Mouse (Mus musculus) spleen, postnatal 10 days (tissue): Measurements from ENCODE around the gene Hist2h2ac.
"Not testable (repeated sequence)": the region's sequence is repeated elsewhere in the genome, so short reads cannot be mapped to it uniquely, and the experiment has no call there.

ENCODE experiments used
- DNase-seq, 2 experiments: peaks; one replicate each; pipeline ENCODE4 v3.0.0; 2021 to 2022; ENCODE audit warnings: low spot score in 2 of 2

Gene Hist2h2ac

DNA sequence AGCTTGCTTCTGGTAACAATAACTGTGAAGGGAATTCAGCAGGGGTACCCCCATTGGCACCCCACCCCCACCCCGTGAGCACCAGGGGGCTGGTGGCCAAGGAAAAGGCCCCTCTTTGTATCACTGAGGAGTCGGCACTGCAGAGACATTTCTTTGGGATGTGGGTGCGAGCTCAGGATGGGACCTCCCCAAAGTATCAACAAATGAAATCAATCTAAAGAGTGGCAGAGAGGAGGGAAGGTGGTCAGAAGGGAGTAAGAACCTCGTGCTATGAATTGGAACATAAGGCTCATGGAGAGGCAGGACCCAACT lies 28.3 kb upstream of the Hist2h2ac start:
- DNase-seq, result no peak

DNA sequence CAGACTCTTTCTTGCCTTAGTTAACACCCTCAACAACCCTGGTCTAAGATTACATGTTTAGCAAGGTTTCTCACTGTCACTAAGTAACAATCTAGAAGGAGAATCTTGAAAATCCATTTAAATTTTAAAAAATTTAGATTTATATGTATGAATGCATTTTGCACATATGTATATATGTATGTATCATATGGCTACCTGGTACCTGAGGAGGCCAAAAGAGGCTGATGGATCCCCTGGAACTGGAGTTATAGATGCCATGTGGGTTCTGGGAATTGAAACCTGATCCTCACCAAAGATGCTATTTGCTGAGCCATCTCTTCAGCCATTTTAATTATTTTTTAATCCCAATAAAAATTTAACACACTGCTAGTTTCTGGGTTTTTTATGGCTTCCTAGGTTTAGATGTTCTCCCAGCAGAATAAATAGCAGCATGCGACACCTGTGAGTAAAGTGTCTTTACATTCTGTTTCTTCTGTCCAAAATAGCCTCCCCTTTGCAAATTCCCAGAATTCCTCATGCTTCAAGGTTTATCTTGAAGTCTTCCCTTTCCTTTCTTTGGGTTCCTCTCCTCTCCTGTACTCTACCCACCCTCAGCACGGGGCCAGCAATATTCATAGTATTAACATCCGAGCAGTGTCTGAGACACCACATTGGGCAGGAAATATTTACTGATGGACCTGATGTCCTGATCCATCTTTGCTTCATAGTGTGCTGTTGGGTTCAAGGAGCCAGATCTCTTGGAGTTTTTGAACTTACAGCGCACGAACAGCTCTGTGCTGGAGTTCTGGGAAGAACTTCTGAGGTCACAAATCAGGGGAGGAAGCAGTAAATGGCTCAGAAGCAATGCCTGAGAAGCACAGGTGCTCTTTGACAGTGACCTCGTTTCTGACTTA lies 27.7 kb upstream of the Hist2h2ac start:
- peak in 1 of 2 experiments; percentile 45 for DNase-seq

DNA sequence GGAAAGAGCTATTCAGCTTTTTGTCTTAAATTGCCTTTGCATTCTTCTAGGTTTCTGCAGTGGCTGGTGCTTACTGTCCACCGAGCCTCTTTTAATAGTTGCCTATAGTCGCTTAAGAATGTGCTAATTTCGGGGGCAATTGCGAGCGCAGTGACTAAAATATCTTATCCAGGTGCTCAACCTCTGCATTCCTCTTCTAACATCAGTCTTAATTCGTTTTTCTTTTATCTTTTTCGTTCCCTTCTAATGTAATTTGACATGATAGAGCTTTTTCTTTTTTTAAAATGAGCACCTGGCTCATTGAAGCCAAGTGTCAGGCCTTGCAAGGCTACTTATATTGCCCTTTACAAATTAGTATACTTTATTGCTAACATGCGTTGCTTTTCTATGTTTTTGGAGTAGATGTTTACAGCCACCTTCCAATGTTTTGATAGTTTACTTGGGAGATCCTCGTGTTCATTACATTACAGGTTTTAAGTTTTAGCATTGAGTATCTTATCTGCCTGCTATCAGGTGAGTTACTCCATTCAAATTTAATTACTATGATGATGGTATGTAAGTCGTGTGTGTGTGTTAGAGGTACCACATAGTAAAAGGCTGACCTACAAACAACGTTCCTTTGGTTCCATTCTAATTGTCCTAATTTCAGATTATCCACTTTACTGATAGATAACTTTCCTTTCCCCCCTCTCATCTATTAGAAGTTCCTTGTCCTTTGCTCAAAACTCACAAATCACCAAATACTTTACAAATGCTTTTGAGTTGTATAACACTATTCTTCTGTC lies 26.9 kb upstream of the Hist2h2ac start:
- peak in 1 of 2 experiments; percentile 25 for DNase-seq

DNA sequence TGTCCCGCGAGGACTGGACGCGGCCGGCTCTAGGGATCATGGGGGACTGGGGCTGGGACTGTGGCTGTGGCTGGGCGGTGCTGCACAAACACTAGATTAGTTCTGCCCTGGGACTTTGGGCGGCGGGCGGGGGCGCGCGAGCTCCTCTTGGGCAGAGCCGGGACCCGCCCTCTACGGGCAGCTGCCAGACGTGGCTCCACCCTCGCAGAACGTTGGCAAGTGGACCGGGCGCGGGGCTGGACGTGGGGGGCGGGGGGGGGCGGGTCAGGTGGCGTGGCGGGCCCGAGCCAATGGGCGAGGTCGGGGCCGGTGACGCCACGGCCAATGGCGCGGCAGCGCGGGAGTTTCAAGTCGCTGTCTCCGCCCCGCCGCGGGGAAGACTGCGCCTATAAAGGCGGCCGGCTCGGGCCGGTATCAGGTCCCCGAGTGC lies 25.8 kb upstream of the Hist2h2ac start, which contains the start of gene Hist2h3c1:
Gene Hist2h3c1 (plus strand): TSS at position 259 of the 430 bp plus-strand sequence.
- not testable (repeated sequence) for DNase-seq

DNA sequence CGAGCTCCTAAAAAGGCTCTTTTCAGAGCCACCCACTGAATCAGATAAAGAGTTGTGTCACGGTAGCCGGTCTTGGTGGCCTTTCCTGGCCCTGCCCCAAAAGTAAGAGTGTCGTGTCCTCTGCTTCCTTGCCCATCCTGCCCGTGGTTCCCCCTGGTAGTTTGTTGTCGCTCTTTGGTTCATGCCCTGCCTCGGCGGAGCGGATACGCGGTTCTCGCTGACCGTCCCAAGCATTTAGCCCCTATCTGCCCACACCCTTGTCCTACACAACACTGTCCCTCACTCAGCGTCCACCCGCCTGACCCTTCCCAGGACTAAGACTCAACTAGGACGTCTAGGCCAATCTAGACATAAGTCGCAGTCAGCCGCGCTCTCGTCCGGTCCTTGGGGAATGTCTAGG lies 25.3 kb upstream of the Hist2h2ac start:
- DNase-seq, result peak in 1 of 2 experiments; percentile 51

DNA sequence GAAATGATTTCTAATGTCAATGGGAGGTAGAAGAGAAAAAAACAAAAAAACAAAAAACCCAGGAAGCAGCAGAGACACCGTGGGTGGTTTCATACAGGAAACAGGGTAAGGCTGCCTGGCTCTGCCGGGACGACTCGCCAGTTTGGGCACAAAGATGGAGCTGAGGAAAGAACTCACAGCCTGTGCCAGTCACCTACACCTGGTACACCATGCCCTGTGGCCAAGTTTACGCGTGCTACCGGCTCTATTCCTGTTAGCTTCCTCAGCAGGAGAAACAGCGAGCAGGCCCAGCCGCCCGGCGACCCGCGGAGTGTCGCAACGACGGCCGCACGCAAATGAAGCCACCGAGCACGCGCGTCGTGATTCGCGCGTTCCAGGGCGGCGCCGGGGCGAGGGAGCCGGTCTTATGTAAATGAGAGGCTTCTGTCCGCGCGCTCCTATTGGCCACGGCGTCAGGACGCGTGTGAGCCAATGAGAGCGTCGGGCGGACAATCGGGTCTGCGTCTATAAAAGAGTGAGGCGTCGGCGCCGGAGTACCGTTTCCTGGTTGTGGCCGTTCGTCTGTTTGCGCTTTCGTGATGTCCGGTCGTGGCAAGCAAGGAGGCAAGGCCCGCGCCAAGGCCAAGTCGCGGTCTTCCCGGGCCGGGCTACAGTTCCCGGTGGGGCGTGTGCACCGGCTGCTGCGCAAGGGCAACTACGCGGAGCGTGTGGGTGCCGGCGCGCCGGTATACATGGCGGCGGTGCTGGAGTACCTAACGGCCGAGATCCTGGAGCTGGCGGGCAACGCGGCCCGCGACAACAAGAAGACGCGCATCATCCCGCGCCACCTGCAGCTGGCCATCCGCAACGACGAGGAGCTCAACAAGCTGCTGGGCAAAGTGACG lies 24.6 kb upstream of the Hist2h2ac start, which contains the start of gene Hist2h2aa1:
Gene Hist2h2aa1 (plus strand): TSS at position 495 of the 884 bp plus-strand sequence.
- peak; percentile 86 to 93 for DNase-seq

DNA sequence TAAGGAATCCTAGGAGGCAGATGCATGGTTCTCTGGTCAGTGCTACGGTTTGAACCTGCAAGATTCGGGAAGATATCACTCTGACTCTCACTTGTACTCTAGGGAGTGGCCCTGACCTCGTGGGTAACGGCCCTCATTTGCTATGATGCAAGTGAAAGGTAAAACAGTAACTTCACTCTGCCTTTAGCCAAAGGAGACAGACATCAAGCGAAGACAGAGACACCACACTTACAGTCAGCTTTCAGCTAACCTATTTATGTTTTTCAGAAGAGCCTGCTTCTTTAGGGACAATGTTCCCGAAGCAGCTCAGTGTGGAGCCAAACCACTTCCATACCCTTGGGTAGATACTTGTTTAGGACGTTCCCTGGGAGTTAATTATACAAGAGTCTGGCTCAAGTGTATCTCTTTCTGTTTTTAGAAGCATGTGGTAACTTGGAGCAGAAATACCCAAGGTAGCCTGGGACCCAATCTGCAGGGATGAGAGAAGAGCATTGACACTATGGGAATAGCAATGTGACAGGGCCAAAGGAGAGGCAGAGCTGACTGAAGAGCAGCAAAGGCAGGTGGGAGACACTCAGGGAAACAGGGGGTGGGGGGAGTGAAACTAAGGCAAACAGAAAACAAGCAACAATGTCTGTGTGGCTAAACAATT lies 23.4 kb upstream of the Hist2h2ac start:
- peak in 1 of 2 experiments; percentile 30 for DNase-seq

DNA sequence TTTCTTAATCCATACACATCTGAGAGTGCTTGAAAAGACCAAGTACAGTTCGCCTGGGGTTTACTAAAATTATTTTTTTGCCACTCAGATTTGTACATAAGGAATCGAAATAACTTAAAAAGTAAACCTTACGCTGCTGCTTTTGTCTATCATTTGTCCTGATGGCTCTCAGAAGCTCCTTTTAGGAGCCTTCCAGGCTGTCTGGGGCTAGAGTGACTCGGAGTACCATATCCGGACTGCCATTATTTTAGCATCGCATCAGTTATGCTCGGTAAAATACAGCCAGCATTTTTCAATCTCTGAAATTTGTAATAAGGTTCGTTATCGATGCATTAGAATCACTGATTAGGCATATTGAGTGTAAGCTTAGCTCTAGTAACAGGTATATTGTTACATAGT lies 20.1 kb upstream of the Hist2h2ac start:
- no peak for DNase-seq

DNA sequence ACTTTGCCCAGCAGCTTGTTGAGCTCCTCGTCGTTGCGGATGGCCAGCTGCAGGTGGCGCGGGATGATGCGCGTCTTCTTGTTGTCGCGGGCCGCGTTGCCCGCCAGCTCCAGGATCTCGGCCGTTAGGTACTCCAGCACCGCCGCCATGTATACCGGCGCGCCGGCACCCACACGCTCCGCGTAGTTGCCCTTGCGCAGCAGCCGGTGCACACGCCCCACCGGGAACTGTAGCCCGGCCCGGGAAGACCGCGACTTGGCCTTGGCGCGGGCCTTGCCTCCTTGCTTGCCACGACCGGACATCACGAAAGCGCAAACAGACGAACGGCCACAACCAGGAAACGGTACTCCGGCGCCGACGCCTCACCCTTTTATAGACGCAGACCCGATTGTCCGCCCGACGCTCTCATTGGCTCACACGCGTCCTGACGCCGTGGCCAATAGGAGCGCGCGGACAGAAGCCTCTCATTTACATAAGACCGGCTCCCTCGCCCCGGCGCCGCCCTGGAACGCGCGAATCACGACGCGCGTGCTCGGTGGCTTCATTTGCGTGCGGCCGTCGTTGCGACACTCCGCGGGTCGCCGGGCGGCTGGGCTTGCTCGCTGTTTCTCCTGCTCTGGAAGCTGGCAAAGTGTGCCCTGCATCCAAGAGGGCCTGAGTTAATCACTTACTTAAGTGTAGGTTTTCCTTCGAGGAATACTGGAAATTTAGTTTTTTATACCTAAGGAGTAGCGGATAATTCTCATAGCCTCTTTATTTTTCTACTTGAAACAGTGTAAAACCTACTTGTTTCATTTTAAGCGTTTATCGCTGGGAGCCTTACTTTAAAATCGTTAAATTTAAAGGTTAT lies 19.5 kb upstream of the Hist2h2ac start, which contains the start of gene Hist2h2aa2:
Gene Hist2h2aa2 (minus strand): TSS at position 328 of the 850 bp plus-strand sequence.
- peak; percentile 96 to 100 for DNase-seq

DNA sequence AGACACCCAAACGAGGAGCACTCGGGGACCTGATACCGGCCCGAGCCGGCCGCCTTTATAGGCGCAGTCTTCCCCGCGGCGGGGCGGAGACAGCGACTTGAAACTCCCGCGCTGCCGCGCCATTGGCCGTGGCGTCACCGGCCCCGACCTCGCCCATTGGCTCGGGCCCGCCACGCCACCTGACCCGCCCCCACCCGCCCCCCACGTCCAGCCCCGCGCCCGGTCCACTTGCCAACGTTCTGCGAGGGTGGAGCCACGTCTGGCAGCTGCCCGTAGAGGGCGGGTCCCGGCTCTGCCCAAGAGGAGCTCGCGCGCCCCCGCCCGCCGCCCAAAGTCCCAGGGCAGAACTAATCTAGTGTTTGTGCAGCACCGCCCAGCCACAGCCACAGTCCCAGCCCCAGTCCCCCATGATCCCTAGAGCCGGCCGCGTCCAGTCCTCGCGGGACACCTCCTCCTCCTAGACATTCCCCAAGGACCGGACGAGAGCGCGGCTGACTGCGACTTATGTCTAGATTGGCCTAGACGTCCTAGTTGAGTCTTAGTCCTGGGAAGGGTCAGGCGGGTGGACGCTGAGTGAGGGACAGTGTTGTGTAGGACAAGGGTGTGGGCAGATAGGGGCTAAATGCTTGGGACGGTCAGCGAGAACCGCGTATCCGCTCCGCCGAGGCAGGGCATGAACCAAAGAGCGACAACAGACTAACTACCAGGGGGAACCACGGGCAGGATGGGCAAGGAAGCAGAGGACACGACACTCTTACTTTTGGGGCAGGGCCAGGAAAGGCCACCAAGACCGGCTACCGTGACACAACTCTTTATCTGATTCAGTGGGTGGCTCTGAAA lies 18.5 kb upstream of the Hist2h2ac start, which contains the start of gene Hist2h3c2:
Gene Hist2h3c2 (minus strand): TSS at position 174 of the 840 bp plus-strand sequence.
- peak; percentile 76 to 80 for DNase-seq

DNA sequence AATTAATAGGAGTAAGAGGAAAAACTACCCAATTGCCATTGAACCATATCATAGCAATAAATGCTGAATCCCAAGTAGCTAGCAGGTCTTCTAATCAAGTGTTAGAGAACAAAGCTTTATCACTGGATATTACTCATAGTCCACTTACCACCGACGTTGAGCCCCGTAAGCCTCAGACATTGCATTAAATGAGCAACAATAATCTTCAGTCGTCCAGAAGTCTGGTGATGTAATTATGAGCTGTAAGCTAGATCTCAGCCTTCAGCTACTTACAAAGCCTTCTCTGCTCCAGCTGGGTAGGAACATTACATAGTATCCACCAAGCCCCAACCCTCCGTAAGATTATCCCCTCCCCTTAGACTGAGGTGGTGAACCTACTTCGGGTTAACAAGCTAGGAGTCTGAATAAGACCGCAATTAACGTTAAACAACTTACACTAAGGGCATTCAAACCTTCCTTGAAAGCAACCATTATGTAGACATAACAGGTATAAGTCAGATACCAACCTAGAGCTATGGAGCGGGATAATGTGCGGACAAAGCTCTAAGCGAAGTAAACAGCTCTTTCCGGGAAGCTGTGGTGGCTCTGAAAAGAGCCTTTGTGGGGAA lies 17.3 kb upstream of the Hist2h2ac start:
- peak; percentile 46 to 49 for DNase-seq

DNA sequence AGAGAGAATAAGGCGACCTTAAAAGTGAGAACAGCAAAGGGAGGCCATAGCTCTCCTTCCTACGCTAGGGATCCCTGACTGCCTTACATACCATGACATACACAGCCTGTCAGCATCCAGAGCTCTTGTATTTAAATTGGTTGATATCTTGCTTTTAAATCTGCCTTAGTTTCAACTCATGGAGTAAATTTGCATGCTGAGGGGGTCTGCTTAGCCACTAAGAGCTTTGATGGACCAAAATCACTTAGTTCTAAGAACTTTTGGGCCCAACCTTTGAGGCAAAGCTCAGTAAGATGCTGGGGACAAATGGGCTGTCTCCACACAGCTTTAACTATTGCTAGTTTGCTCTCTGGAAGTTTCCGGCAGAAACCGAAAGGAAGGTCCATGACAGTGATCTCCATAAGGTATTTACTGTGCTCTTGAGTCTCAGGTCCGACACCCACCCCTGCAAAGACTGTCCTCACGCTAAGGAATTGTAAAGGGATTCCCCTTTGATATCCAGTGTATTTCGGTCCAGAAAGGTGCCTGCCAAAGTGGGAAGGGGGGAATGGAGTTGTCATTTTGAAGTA lies 16.7 kb upstream of the Hist2h2ac start:
- DNase-seq, result peak in 1 of 2 experiments; percentile 53

DNA sequence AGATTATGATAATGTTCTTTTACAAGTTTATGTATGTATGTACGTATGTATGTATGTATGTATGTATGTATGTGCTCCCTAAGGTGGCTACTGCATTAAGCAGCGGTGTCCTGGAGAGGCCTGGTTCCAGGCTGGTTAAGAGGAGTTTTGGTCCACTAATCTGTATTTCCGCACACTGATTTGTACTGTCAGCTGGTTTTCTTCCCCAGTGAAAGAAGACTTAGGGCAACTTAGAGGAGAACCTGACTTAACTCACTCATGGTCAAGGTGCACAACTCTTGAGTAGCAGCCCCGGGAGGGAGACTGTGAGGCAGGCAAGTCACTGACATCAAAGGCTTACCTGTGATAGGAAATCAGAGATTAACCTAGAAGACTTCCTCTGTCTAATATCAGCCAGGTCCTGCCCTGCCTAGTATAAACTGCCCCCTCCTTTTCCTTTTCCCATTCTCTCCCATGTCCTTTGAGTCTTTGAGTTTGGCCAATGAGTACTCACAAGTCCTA lies 16.2 kb upstream of the Hist2h2ac start:
- DNase-seq, result peak in 1 of 2 experiments; percentile 45

DNA sequence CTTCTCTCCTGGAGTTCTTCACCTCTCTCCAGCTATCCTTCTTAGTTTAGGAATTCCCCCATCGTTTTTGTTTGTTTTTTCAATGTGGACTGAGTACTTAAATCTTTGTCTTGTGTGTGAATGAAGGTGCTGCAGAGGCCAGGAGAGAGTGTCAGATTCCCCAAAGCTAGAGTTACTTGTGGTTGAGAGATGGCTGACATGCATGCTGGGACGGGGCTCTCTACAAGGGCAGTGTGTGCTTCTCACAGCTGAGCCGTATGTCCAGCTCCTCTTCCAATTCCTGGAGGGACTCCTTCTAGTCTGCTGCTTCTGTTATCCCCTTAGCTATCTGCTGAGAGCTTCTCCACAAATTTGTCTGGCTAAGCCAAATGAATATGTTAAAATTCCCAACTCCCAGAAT lies 15.2 kb upstream of the Hist2h2ac start:
- DNase-seq, result no peak

DNA sequence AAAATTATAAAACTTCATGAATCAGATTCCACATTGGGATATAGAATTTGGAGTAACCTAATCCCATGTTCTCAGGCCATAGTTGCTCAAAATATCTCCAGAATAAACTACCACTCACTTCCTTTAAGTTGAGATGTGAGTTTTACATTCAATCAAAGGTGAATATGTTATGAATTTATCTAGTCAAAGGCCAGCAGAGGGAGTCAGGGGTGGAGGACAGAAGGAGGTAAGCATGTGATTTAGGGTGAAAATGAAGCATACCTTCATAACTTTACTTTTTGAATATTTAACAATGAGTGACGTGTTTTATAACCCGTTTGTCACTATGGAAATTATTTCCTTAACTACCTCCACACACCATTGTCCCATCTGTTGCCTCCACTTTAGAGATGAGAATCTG lies 14.2 kb upstream of the Hist2h2ac start:
- no peak for DNase-seq

DNA sequence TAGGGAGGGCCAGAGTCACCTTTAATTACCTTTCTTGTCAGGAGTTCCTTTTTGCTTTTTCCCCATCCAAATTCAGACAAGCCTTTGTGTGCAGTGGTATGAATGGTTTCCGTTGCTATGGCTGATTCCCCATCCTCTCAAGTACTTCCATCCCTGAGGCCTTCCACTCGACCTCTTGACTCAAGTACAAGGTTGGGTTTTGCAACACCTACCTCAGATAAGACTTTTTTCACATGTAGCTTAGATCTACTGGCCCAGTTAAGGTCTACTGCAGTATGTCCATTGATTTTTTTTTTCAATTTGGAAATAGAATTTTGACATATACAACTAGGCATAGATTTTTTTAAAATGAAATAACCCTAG lies 11.1 kb upstream of the Hist2h2ac start:
- no peak for DNase-seq

DNA sequence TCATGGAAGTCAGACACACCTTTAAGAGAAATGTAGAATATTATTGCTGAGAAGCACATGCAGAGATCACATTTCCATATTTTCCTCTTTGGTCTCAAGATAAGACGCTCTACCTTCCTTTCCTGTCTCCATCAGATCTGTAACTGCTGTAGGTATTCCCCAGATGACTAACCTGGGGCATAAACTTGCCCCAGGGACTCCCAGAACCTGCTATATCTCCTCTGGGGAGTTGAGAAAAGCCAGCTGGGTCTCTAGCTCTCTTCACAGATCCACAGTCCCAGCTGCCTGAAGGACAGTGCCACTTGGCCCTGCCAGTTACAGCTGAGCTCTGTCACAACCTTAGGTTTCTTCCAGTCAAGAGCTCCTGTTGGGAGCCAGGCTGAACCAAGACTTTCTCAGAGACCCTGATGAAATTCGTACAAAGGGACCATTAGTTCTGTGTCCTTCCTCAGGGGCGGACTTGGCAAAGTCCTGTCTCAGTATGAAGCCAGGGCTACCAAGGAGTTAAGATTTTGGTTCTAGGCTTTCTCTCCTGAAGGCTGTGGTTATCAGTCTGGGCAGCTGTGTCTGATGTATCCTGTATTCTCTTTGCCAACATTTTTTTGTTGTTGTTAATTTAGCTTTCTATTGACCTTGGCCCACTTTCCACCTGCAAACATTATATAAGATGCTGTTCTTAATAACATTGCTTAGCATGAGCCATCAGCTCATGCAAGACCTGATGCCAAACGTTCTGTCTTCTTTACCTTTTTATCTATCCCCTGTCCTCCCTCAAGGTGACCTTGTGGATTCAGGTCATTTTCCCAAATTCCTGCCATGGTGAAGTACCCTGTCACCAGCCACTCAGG lies 10.5 kb upstream of the Hist2h2ac start:
- no peak for DNase-seq
